Mouse (Mus musculus): ENCODE measurements at regions not wholly inside any gene's neighbourhood (a gene's known extent, or its start where the extent isn't known, plus 50 kb on each side); places are given as distances from the start of the nearest gene placed in this dataset.

- TF ChIP-seq CTCF (IDR thresholded peaks at IDR 0.05; ENCODE audit: low read depth): no peak
- H3K4me3 ChIP-seq (ENCODE audit: low read depth, low read length): no peak overlapping the region
- no peaks in the 10 kb centered on the region for H3K27me3 ChIP-seq (ENCODE audit: insufficient read depth, low read length)
- H3K4me1 ChIP-seq (ENCODE audit: insufficient read depth): no peaks in the 10 kb centered on the region
- H3K4me2 ChIP-seq: no peak overlapping the region
- H3K36me3 ChIP-seq (ENCODE audit: insufficient read depth): no peaks in the 10 kb centered on the region
- no peak for DNase-seq
- 48% methylated on average over 4 of the region's 4 CpGs for WGBS
- H3K27ac ChIP-seq (ENCODE audit: low read depth): no peak overlapping the region
- no peaks in the 10 kb centered on the region for H3K9me3 ChIP-seq (ENCODE audit: low read depth, low read length)
- H3K9ac ChIP-seq: no peak overlapping the region
- no peak for ATAC-seq (ENCODE audit: insufficient read depth)
These were observed 53.4 kb upstream of the Nab1 start for GRCm38 (mm10) chr1:52553871-52554270.

DNA sequence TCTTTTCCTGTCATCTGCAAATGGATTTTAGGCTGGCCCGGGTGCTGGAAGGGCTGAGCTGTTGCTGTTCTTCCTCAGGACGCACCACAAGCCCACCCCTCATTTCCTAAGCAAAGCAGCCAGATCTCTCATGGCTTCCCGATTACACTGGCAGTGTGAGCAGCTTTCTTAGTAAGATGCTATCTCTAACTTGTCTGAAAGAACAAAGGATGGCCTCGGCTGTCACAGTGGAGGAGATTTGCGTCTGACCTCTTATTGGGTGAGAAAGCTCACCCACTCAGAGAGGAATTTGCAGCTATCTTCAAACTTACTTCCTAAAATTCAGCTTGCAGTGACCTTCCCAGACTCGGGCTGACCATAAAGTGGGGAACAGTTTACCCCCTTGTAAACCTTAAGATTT, 64.7 kb upstream of the Nemp2 start:
- Histone ChIP-seq H3K4me1 (ENCODE audit: insufficient read depth) (no peaks in the 10 kb centered on the region), H3K36me3 (ENCODE audit: insufficient read depth) (no peaks in the 10 kb centered on the region), H3K9ac (no peak overlapping the region), H3K27ac (ENCODE audit: low read depth) (no peak overlapping the region), H3K4me2 (no peak overlapping the region), H3K9me3 (ENCODE audit: low read depth, low read length) (no peaks in the 10 kb centered on the region), H3K27me3 (ENCODE audit: insufficient read depth, low read length) (no peaks in the 10 kb centered on the region), H3K4me3 (ENCODE audit: low read depth, low read length) (no peak overlapping the region)
- 12% methylated on average over 6 of the region's 6 CpGs for WGBS
- TF ChIP-seq CTCF (IDR thresholded peaks at IDR 0.05; ENCODE audit: low read depth): no peak
- no peak for DNase-seq
- no peak for ATAC-seq (ENCODE audit: insufficient read depth)

- Histone ChIP-seq H3K4me3 (ENCODE audit: low read depth, low read length) (no peak overlapping the region), H3K4me1 (ENCODE audit: insufficient read depth) (no peaks in the 10 kb centered on the region), H3K27ac (ENCODE audit: low read depth) (no peak overlapping the region), H3K27me3 (ENCODE audit: insufficient read depth, low read length) (no peaks in the 10 kb centered on the region), H3K36me3 (ENCODE audit: insufficient read depth) (no peaks in the 10 kb centered on the region), H3K9me3 (ENCODE audit: low read depth, low read length) (no peaks in the 10 kb centered on the region), H3K4me2 (no peak overlapping the region), H3K9ac (no peak overlapping the region)
- TF ChIP-seq CTCF (IDR thresholded peaks at IDR 0.05; ENCODE audit: low read depth): no peak
- peak; percentile 41 for DNase-seq
- WGBS: 53% methylated on average over 5 of the region's 5 CpGs
- ATAC-seq (ENCODE audit: insufficient read depth): peak; percentile 84
These were observed 58.8 kb upstream of the Nemp2 start for GRCm38 (mm10) chr1:52571674-52572073.

DNA sequence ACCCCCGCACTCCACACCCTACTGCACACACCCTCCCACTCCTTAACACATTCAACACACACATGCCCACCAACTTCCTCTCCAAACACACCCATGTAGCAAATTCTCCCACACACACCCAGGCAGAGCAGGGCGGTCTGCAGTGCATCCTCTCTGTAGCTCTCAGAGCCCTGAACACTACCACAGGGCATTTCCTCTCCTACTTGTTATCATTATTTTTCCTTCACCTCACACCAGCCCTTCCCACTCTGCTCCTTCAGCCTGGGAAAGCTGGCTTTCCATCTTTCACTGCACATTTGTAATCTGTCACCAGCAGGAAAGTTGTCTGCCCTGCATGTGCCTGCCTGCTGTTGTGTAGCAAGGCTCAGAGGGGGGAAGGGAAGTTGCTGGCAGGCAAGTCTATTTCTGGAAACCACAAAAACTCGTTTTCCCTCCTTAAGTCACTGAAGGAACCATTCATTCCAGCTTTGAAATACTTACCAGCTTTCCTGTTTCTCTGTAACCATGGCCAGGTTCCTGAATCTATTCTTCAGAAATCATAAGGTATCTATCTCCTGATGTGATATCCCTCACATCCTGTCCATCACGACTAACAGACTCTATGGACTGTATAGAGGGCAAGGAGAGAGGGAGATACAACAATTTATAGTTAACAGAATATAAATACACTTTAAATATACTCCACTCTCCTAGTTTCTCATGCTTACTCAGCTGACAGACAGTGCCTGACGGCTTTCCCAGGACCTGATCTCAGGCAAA, 52.0 kb upstream of the Nemp2 start:
- H3K27ac ChIP-seq (ENCODE audit: low read depth): peak overlapping the region; percentile 76
- peak overlapping the region; percentile 29 for H3K4me2 ChIP-seq
- no peak for TF ChIP-seq CTCF (IDR thresholded peaks at IDR 0.05; ENCODE audit: low read depth)
- peak; percentile 86 for DNase-seq
- no peak overlapping the region for H3K9ac ChIP-seq
- H3K4me3 ChIP-seq (ENCODE audit: low read depth, low read length): no peak overlapping the region
- peaks cover 23% of the 10 kb centered on the region for H3K4me1 ChIP-seq (ENCODE audit: insufficient read depth)
- H3K36me3 ChIP-seq (ENCODE audit: insufficient read depth): no peaks in the 10 kb centered on the region
- WGBS: 14% methylated on average over 5 of the region's 5 CpGs
- H3K27me3 ChIP-seq (ENCODE audit: insufficient read depth, low read length): no peaks in the 10 kb centered on the region
- no peaks in the 10 kb centered on the region for H3K9me3 ChIP-seq (ENCODE audit: low read depth, low read length)
- ATAC-seq (ENCODE audit: insufficient read depth): peak; percentile 93

GRCm38 (mm10) chr1:52580132-52580896, 50.2 kb upstream of the Nemp2 start:
- H3K27me3 ChIP-seq (ENCODE audit: insufficient read depth, low read length): no peaks in the 10 kb centered on the region
- no peak for TF ChIP-seq CTCF (IDR thresholded peaks at IDR 0.05; ENCODE audit: low read depth)
- ATAC-seq (ENCODE audit: insufficient read depth): no peak
- no peaks in the 10 kb centered on the region for H3K9me3 ChIP-seq (ENCODE audit: low read depth, low read length)
- H3K4me1 ChIP-seq (ENCODE audit: insufficient read depth): peaks cover 23% of the 10 kb centered on the region
- H3K4me3 ChIP-seq (ENCODE audit: low read depth, low read length): no peak overlapping the region
- H3K9ac ChIP-seq: no peak overlapping the region
- no peaks in the 10 kb centered on the region for H3K36me3 ChIP-seq (ENCODE audit: insufficient read depth)
- 72% methylated on average over 4 of the region's 4 CpGs for WGBS
- H3K4me2 ChIP-seq: no peak overlapping the region
- no peak for DNase-seq
- no peak overlapping the region for H3K27ac ChIP-seq (ENCODE audit: low read depth)
